Mouse (Mus musculus) kidney, adult 2 months (tissue): ENCODE data around the gene Birc6. TPM values are rescaled to one million over a fixed set of nuclear protein-coding genes. Genes with fewer than 3 reads are reported as not detected.
A peak's percentile ranks its signal among the peaks of the same experiment; 100 is the strongest.

Experiments
- DNase-seq: peaks from one replicate; pipeline ENCODE4 v3.0.0; 2021
- H3K27ac ChIP-seq: fragments of 200-500 bp; 2 replicates; pipeline ENCODE4 v1.5.1; 2012; ENCODE audit warnings: low read depth, low read length, control low read depth, inconsistent platforms; ENCODE audit not compliant: insufficient read depth
- H3K27me3 ChIP-seq: fragments of 200-500 bp; replicated peaks from 2 replicates; pipeline ENCODE4 v1.6.1; 2012; ENCODE audit warnings: mild to moderate bottlenecking, moderate library complexity, low read length, inconsistent platforms; ENCODE audit not compliant: control insufficient read depth, insufficient read depth
- H3K36me3 ChIP-seq: fragments of 200-500 bp; 2 replicates; pipeline ENCODE4 v1.6.1; 2012; ENCODE audit warnings: mild to moderate bottlenecking, moderate library complexity, low read length, inconsistent platforms; ENCODE audit not compliant: control insufficient read depth, insufficient read depth
- H3K4me1 ChIP-seq: fragments of 200-500 bp; 2 replicates; pipeline ENCODE4 v1.6.1; 2011; ENCODE audit warnings: low read length; ENCODE audit not compliant: control insufficient read depth, insufficient read depth
- H3K4me3 ChIP-seq: fragments of 200-500 bp; 2 replicates; pipeline ENCODE4 v1.5.1; 2011; ENCODE audit warnings: mild to moderate bottlenecking, low read depth, low read length, control low read depth; ENCODE audit not compliant: insufficient read depth
- CTCF ChIP-seq: fragments of 200-500 bp; conservative IDR thresholded peaks from 2 replicates; pipeline ENCODE4 v1.5.1; 2011; ENCODE audit warnings: low read depth, mild to moderate bottlenecking, control low read depth, low read length, moderate library complexity, mixed read lengths; ENCODE audit not compliant: insufficient read depth, insufficient read length
- POLR2A ChIP-seq: fragments of 200-500 bp; IDR thresholded peaks from one replicate; pipeline ENCODE4 v1.6.1; 2011; ENCODE audit warnings: low read depth, low read length, control low read depth
- WGBS: fragments of 180-500 bp; shearing (Covaris S2); methylation state at CpG from one replicate; pipeline ENCODE4 v1.1.7; 2018; 5-methylcytosine and 5-hydroxymethylcytosine counted together
- polyA plus RNA-seq: library from polyadenylated mRNA; depleted of rRNA; stranded (reverse); fragments of >200 nt; gene quantifications from 2 replicates; pipeline ENCODE4 v1.2.3, GENCODE M21; 2012

Gene Birc6
- polyA plus RNA-seq, 1 experiment = 87.5 TPM

- 71% methylated on average over 2 of the region's 2 CpGs for WGBS
- DNase-seq = peak; percentile 38
- peaks cover 3% of the 10 kb centered on the region; the same call in 1 of the 2 replicates for H3K4me1 ChIP-seq
- no peak for TF ChIP-seq POLR2A
- TF ChIP-seq CTCF = no peak
- peaks cover 12% of the 10 kb centered on the region for H3K36me3 ChIP-seq
- no peaks in the 10 kb centered on the region for H3K27me3 ChIP-seq
- no peak overlapping the region for H3K4me3 ChIP-seq
- H3K27ac ChIP-seq = peak overlapping the region; percentile 97; the same call in 1 of the 2 replicates
Measured at GRCm38 (mm10) chr17:74599396-74599795, 71.3 kb downstream of the Birc6 start.

- WGBS = 51% methylated on average over 1 of the region's 1 CpGs
- H3K4me3 ChIP-seq = no peak overlapping the region
- H3K4me1 ChIP-seq = peaks cover 3% of the 10 kb centered on the region; the same call in 1 of the 2 replicates
- DNase-seq = peak; percentile 48
- no peaks in the 10 kb centered on the region for H3K27me3 ChIP-seq
- H3K36me3 ChIP-seq = peaks cover 18% of the 10 kb centered on the region
- TF ChIP-seq CTCF (no peak), POLR2A (no peak)
- H3K27ac ChIP-seq = peak overlapping the region; percentile 51; the same call in 1 of the 2 replicates
Measured at GRCm38 (mm10) chr17:74601201-74601600, 73.1 kb downstream of the Birc6 start.

GRCm38 (mm10) chr17:74630798-74631197 is 102.7 kb downstream of the Birc6 start:
- 85% methylated on average over 3 of the region's 3 CpGs for WGBS
- Histone ChIP-seq H3K36me3 (peaks cover 11% of the 10 kb centered on the region), H3K27ac (no peak overlapping the region), H3K4me1 (no peaks in the 10 kb centered on the region), H3K27me3 (no peaks in the 10 kb centered on the region), H3K4me3 (no peak overlapping the region)
- no peak for DNase-seq
- TF ChIP-seq POLR2A (no peak), CTCF (no peak)

GRCm38 (mm10) chr17:74642445-74642844 is 114.3 kb downstream of the Birc6 start:
- no peak for TF ChIP-seq CTCF
- TF ChIP-seq POLR2A = no peak
- Histone ChIP-seq H3K27ac (no peak overlapping the region), H3K4me1 (no peaks in the 10 kb centered on the region), H3K27me3 (no peaks in the 10 kb centered on the region), H3K4me3 (no peak overlapping the region), H3K36me3 (peaks cover 6% of the 10 kb centered on the region)
- DNase-seq = no peak

- H3K27ac ChIP-seq = no peak overlapping the region
- H3K4me3 ChIP-seq = no peak overlapping the region
- peaks cover 8% of the 10 kb centered on the region for H3K36me3 ChIP-seq
- H3K4me1 ChIP-seq = no peaks in the 10 kb centered on the region
- H3K27me3 ChIP-seq = no peaks in the 10 kb centered on the region
- TF ChIP-seq CTCF = no peak
- no peak for TF ChIP-seq POLR2A
- 97% methylated on average over 3 of the region's 3 CpGs for whole genome bisulfite sequencing
- no peak for DNase-seq
Measured at GRCm38 (mm10) chr17:74658362-74658761, 130.3 kb downstream of the Birc6 start.

- TF ChIP-seq CTCF (no peak), POLR2A (no peak)
- H3K27ac ChIP-seq = no peak overlapping the region
- no peaks in the 10 kb centered on the region for H3K27me3 ChIP-seq
- H3K4me3 ChIP-seq = no peak overlapping the region
- DNase-seq = no peak
- no peaks in the 10 kb centered on the region for H3K4me1 ChIP-seq
- H3K36me3 ChIP-seq = peaks cover 5% of the 10 kb centered on the region
- WGBS = 83% methylated on average over 1 of the region's 1 CpGs
Measured at GRCm38 (mm10) chr17:74668010-74668409, 139.9 kb downstream of the Birc6 start.

- Histone ChIP-seq H3K27me3 (no peaks in the 10 kb centered on the region), H3K4me1 (no peaks in the 10 kb centered on the region), H3K4me3 (no peak overlapping the region), H3K36me3 (peaks cover 5% of the 10 kb centered on the region), H3K27ac (no peak overlapping the region)
- WGBS = 93% methylated on average over 13 of the region's 13 CpGs
- TF ChIP-seq POLR2A = no peak
- no peak for TF ChIP-seq CTCF
- DNase-seq = no peak
Measured at GRCm38 (mm10) chr17:74670031-74670430, 141.9 kb downstream of the Birc6 start.

- peaks cover 10% of the 10 kb centered on the region for H3K36me3 ChIP-seq
- H3K27ac ChIP-seq = no peak overlapping the region
- WGBS = 84% methylated on average over 4 of the region's 4 CpGs
Measured at GRCm38 (mm10) chr17:74672446-74672845, 144.4 kb downstream of the Birc6 start.

More at GRCm38 (mm10) chr17:74672446-74672845, 144.4 kb downstream of the Birc6 start:
- H3K4me3 ChIP-seq = no peak overlapping the region
- H3K4me1 ChIP-seq = no peaks in the 10 kb centered on the region
- H3K27me3 ChIP-seq = no peaks in the 10 kb centered on the region
- no peak for TF ChIP-seq POLR2A
- no peak for TF ChIP-seq CTCF
- DNase-seq = no peak
